Mouse (Mus musculus): ENCODE data around the gene Rasd1. TPM values are rescaled to one million over a fixed set of nuclear protein-coding genes. Genes with fewer than 3 reads are reported as not detected.
"Not testable (repeated sequence)": the region's sequence is repeated elsewhere in the genome, so short reads cannot be mapped to it uniquely, and the experiment has no call there.

The Rasd1 gene
- polyA plus RNA-seq, 1 experiment = 7.2 TPM

- Histone ChIP-seq H3K27me3 (replicated peaks; ENCODE audit: control insufficient read depth, insufficient read depth, low read length) (no peaks in the 10 kb centered on the region), H3K27ac (ENCODE audit: insufficient read depth, low read depth, low read length) (peak overlapping the region; percentile 61), H3K4me3 (ENCODE audit: insufficient read depth, low read depth, low read length) (no peak overlapping the region), H3K4me1 (ENCODE audit: control insufficient read depth, insufficient read depth, low read length) (no peaks in the 10 kb centered on the region), H3K36me3 (ENCODE audit: control insufficient read depth, insufficient read depth, low read length) (no peaks in the 10 kb centered on the region)
- WGBS = 83% methylated on average over 9 of the region's 9 CpGs
- TF ChIP-seq POLR2A (IDR thresholded peaks at IDR 0.05; ENCODE audit: low read depth, low read length) (no peak), CTCF (conservative IDR thresholded peaks at IDR 0.05; ENCODE audit: insufficient read depth, insufficient read length, low read depth, low read length) (no peak)
- peak; percentile 25 for DNase-seq
Measured at GRCm38 (mm10) chr11:59961338-59961875, 3.3 kb downstream of the Rasd1 start.

DNA sequence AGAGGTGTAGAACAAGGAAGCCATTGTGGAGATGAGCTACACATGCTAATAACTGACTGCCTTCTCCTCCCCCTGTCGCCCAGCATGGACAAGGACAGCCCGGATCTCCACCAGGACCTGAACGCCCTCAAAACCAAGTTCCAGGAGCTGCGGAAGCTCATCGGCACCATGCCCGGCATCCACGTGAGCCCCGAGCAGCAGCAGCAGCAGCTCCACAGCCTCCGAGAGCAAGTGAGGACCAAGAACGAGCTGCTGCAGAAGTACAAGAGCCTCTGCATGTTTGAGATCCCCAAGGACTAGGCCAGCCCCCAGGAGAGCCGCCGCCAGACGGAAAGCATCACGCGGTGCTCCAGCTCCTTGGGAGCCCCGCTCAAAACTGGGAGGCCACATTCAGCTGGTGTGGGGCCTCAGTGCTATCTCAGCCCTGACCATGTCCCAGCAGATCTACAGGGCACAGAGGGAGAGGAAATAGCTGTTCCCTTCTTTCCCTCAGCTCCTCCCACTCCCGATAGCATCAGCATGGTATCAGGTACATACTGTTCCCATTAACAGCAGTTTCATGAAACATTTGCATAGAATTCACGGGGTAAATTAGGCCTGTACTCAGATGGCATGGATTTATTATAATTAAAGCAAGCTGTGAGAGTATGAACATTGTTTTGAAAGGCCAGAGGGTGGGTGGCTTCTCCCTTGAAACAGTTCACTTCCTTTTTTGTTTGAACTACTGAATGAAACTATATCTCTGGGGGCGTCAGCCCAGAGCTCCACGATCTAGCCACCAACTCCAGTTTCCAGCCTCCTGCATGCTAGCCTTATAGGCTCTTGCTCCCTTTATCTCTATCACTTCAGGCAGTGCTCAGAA is 4.0 kb downstream of the Rasd1 start:
- Histone ChIP-seq H3K27ac (ENCODE audit: insufficient read depth, low read depth, low read length) (peak overlapping the region; percentile 61), H3K36me3 (ENCODE audit: control insufficient read depth, insufficient read depth, low read length) (no peaks in the 10 kb centered on the region), H3K4me1 (ENCODE audit: control insufficient read depth, insufficient read depth, low read length) (no peaks in the 10 kb centered on the region), H3K4me3 (ENCODE audit: insufficient read depth, low read depth, low read length) (no peak overlapping the region), H3K27me3 (replicated peaks; ENCODE audit: control insufficient read depth, insufficient read depth, low read length) (no peaks in the 10 kb centered on the region)
- 80% methylated on average over 20 of the region's 20 CpGs for WGBS
- TF ChIP-seq POLR2A (IDR thresholded peaks at IDR 0.05; ENCODE audit: low read depth, low read length) (no peak), CTCF (conservative IDR thresholded peaks at IDR 0.05; ENCODE audit: insufficient read depth, insufficient read length, low read depth, low read length) (no peak)
- DNase-seq = peak; percentile 23

- Histone ChIP-seq H3K36me3 (ENCODE audit: control insufficient read depth, insufficient read depth, low read length) (no peaks in the 10 kb centered on the region), H3K27ac (ENCODE audit: insufficient read depth, low read depth, low read length) (no peak overlapping the region), H3K27me3 (replicated peaks; ENCODE audit: control insufficient read depth, insufficient read depth, low read length) (no peaks in the 10 kb centered on the region), H3K4me3 (ENCODE audit: insufficient read depth, low read depth, low read length) (no peak overlapping the region), H3K4me1 (ENCODE audit: control insufficient read depth, insufficient read depth, low read length) (no peaks in the 10 kb centered on the region)
- no peak for DNase-seq
- no peak for TF ChIP-seq CTCF (conservative IDR thresholded peaks at IDR 0.05; ENCODE audit: insufficient read depth, insufficient read length, low read depth, low read length)
- TF ChIP-seq POLR2A (IDR thresholded peaks at IDR 0.05; ENCODE audit: low read depth, low read length) = no peak
- 65% methylated on average over 4 of the region's 4 CpGs for WGBS
Measured at GRCm38 (mm10) chr11:59959453-59959852, 5.3 kb downstream of the Rasd1 start.

DNA sequence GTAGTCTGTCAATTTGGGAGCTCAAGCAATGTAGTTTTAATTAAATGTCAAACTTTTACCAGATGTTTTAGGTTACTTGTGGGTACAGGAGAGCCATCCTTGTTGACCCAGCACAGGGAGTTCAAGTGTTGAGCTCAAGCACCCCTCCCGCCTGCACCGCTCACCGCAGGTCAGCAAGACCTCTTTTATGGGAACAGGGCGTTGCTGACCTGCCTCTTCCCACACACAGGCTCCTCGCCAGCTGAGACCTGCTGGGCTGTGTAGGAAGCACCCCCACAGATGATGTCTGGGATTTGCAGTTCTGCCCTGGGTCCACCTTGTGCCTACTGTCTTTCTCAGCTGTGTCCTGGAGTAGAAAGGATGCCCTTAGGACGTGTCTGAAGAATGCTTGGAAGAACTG is 8.0 kb downstream of the Rasd1 start:
- no peak overlapping the region for H3K4me3 ChIP-seq (ENCODE audit: insufficient read depth, low read depth, low read length)
- 78% methylated on average over 6 of the region's 6 CpGs for WGBS
- TF ChIP-seq CTCF (conservative IDR thresholded peaks at IDR 0.05; ENCODE audit: insufficient read depth, insufficient read length, low read depth, low read length) (no peak), POLR2A (IDR thresholded peaks at IDR 0.05; ENCODE audit: low read depth, low read length) (no peak)
- no peaks in the 10 kb centered on the region for H3K36me3 ChIP-seq (ENCODE audit: control insufficient read depth, insufficient read depth, low read length)
- DNase-seq = no peak
- no peaks in the 10 kb centered on the region for H3K4me1 ChIP-seq (ENCODE audit: control insufficient read depth, insufficient read depth, low read length)
- no peak overlapping the region for H3K27ac ChIP-seq (ENCODE audit: insufficient read depth, low read depth, low read length)
- H3K27me3 ChIP-seq (replicated peaks; ENCODE audit: control insufficient read depth, insufficient read depth, low read length) = no peaks in the 10 kb centered on the region

- Histone ChIP-seq H3K4me1 (ENCODE audit: control insufficient read depth, insufficient read depth, low read length) (peaks cover 5% of the 10 kb centered on the region; the same call in 1 of the 2 replicates), H3K36me3 (ENCODE audit: control insufficient read depth, insufficient read depth, low read length) (no peaks in the 10 kb centered on the region), H3K4me3 (ENCODE audit: insufficient read depth, low read depth, low read length) (no peak overlapping the region), H3K27me3 (replicated peaks; ENCODE audit: control insufficient read depth, insufficient read depth, low read length) (no peaks in the 10 kb centered on the region), H3K27ac (ENCODE audit: insufficient read depth, low read depth, low read length) (no peak overlapping the region)
- TF ChIP-seq POLR2A (IDR thresholded peaks at IDR 0.05; ENCODE audit: low read depth, low read length) = no peak
- TF ChIP-seq CTCF (conservative IDR thresholded peaks at IDR 0.05; ENCODE audit: insufficient read depth, insufficient read length, low read depth, low read length) = no peak
- no peak for DNase-seq
- 78% methylated on average over 14 of the region's 14 CpGs for WGBS
Measured at GRCm38 (mm10) chr11:59952892-59953291, 11.9 kb downstream of the Rasd1 start.

- WGBS = 1% methylated on average over 16 of the region's 16 CpGs
- H3K27me3 ChIP-seq (replicated peaks; ENCODE audit: control insufficient read depth, insufficient read depth, low read length) = no peaks in the 10 kb centered on the region
Measured at GRCm38 (mm10) chr11:59948401-59948767, 16.4 kb downstream of the Rasd1 start.

DNA sequence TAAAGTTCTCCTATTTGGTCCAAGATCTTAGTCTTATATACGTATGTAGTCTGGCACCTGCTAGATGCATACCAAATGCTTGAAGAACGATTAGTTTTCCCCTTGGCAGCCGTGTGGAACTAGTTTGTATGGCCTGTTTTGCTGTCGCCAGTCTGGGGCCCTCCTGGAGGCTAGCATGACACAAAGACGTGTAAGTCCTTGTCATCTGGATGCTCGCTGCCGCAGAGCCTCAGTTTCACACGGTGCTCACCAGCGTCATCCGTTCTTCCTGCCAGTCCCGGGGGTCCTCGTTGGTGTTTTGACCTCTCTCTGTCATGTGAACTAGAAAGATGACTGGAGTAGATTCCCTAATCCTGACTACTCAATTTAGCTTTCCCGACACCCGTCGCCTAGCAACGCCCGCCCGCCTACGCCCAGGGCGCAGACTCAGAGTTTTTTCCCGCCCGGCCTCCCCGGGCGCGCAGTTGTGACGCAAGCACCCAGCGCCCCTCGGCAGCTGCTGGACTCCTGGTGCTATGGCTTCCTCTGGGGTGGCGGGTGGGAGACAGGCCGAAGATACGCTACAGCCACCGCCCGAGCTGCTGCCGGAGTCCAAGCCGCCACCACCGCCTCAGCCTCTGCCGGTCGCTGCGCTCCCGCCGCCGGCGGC is 16.9 kb downstream of the Rasd1 start, which contains the start of gene Med9:
Gene Med9, plus strand, starts transcription at position 455 of the 649 bp plus-strand sequence.
- Histone ChIP-seq H3K27me3 (replicated peaks; ENCODE audit: control insufficient read depth, insufficient read depth, low read length) (no peaks in the 10 kb centered on the region), H3K4me3 (ENCODE audit: insufficient read depth, low read depth, low read length) (peak within 1 kb of the TSS; percentile 86), H3K27ac (ENCODE audit: insufficient read depth, low read depth, low read length) (no peak within 1 kb of the TSS), H3K36me3 (ENCODE audit: control insufficient read depth, insufficient read depth, low read length) (no peaks in the 10 kb centered on the region), H3K4me1 (ENCODE audit: control insufficient read depth, insufficient read depth, low read length) (peaks cover 5% of the 10 kb centered on the region; the same call in 1 of the 2 replicates)
- DNase-seq = peak; percentile 95
- WGBS = under 1% methylated on average over 43 of the region's 43 CpGs
- TF ChIP-seq POLR2A (IDR thresholded peaks at IDR 0.05; ENCODE audit: low read depth, low read length) (no peak), CTCF (conservative IDR thresholded peaks at IDR 0.05; ENCODE audit: insufficient read depth, insufficient read length, low read depth, low read length) (no peak)

More at GRCm38 (mm10) chr11:59948401-59948767, 16.4 kb downstream of the Rasd1 start:
- no peak for DNase-seq
- H3K4me1 ChIP-seq (ENCODE audit: control insufficient read depth, insufficient read depth, low read length) = peaks cover 5% of the 10 kb centered on the region; the same call in 1 of the 2 replicates
- H3K4me3 ChIP-seq (ENCODE audit: insufficient read depth, low read depth, low read length) = peak overlapping the region; percentile 86
- no peak for TF ChIP-seq CTCF (conservative IDR thresholded peaks at IDR 0.05; ENCODE audit: insufficient read depth, insufficient read length, low read depth, low read length)
- no peaks in the 10 kb centered on the region for H3K36me3 ChIP-seq (ENCODE audit: control insufficient read depth, insufficient read depth, low read length)
- H3K27ac ChIP-seq (ENCODE audit: insufficient read depth, low read depth, low read length) = no peak overlapping the region

DNA sequence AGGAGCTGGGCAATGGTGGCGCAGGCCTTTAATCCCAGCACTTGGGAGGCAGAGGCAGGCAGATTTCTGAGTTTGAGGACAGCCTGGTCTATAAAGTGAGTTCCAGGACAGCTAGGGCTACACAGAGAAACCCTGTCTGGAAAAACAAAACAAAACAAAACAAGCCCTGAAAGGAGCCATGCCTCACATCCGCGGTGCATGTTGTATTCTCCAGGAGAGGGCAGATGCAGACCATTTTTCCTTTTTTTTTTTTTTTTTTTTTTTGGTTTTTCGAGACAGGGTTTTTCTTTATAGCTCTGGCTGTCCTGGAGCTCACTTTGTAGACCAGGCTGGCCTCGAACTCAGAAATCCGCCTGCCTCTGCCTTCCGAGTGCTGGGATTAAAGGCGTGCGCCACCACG is 19.9 kb downstream of the Rasd1 start:
- H3K36me3 ChIP-seq (ENCODE audit: control insufficient read depth, insufficient read depth, low read length); H3K27me3 ChIP-seq (replicated peaks; ENCODE audit: control insufficient read depth, insufficient read depth, low read length); DNase-seq; H3K4me3 ChIP-seq (ENCODE audit: insufficient read depth, low read depth, low read length); H3K27ac ChIP-seq (ENCODE audit: insufficient read depth, low read depth, low read length): not testable (repeated sequence)
- 93% methylated on average over 9 of the region's 10 CpGs for WGBS
- peaks cover 20% of the 10 kb centered on the region for H3K4me1 ChIP-seq (ENCODE audit: control insufficient read depth, insufficient read depth, low read length)
